Mouse (Mus musculus) cerebellum, postnatal 4 days (tissue): ENCODE measurements at regions not wholly inside any gene's neighbourhood (a gene's known extent, or its start where the extent isn't known, plus 50 kb on each side); places are given as distances from the start of the nearest gene placed in this dataset.

Experiments
- DNase-seq, 2 experiments: peaks; one replicate each; pipeline ENCODE4 v3.0.0; 2022; ENCODE audit warnings: low spot score in 2 of 2, mixed read lengths in 1 of 2

DNA sequence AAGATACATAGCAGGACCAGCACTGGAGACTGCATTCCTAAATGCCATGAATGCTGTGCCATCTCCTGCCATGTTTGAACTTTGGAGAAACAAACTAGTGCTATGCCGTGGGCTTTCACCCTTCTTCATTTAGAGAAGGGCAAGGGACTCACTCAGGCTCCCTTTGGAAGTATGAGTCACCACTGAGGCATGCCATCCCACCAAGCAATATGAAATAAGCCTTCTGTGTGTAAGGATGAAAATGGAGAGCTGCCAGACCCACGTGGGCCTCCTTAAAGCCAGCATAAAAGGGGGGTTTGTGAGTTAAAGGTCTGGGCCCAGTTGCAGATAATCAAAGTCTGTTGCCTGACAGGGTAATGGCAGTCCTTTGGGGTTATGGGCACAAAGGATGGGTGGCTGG, 159.0 kb downstream of the H2al1j start:
- DNase-seq = no peak

DNA sequence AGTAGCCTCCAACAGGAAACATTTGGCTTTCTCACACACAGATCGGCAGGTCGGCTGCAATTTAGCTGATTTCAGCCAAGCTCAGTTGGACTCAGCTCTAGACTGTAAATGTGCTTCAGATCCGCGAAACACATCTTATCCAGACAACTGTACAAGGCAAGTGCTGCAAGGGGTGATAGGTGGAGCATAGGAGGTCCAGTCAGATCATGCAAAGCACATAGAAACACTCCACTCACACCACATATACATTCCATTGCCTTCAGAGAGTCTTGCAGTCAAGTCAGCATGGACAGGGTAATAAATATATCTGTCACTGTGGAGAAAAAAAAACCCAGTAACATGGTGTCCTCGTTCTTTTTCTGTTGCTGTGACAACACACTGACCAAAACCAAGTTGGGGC, 160.3 kb downstream of the H2al1j start:
- DNase-seq = no peak

DNA sequence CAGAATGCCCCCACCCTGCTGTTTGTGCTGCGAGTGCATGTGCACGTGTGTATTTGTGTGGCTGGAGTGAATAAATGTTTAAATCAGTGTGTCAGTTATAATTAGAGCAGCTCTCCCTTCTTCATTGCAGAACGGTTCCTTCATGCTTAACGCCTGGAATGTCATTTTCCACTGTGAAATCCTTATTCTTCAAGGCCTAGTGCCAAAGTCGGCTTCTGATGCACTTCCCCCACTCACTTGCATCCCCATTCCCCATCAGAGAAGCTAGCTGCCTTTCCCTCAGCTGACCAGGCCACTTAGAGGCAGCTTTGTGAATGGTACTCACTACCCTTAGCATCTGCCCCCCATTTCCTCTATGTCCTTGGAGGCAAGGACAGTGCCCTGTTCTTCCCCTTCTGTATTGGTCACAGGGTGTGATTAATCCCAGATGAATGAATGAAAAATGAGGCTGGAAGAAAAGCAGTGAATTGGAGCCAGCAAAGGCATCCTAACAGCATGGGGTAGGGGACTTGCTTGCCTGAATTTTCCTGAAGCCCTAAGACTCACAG, 162.6 kb downstream of the H2al1j start:
- DNase-seq = no peak

DNA sequence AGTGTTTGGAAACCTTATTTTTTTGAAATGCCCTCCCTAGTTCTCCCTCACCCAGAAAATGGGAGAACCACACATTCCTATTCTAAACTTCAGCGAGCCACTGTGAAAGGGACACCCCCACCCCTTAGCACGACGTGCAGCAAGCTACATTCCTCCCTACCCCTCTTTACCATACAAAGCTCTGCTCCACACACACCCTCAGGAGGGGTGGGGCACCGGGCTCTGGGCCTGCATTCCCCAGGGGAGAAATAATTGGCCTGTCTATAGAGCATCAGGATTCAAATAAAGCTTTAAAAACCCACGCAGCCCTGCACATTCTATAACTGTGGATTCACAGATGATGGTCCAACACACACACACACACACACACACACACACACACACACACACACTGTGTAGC, 163.6 kb downstream of the H2al1j start:
- no peak for DNase-seq

DNA sequence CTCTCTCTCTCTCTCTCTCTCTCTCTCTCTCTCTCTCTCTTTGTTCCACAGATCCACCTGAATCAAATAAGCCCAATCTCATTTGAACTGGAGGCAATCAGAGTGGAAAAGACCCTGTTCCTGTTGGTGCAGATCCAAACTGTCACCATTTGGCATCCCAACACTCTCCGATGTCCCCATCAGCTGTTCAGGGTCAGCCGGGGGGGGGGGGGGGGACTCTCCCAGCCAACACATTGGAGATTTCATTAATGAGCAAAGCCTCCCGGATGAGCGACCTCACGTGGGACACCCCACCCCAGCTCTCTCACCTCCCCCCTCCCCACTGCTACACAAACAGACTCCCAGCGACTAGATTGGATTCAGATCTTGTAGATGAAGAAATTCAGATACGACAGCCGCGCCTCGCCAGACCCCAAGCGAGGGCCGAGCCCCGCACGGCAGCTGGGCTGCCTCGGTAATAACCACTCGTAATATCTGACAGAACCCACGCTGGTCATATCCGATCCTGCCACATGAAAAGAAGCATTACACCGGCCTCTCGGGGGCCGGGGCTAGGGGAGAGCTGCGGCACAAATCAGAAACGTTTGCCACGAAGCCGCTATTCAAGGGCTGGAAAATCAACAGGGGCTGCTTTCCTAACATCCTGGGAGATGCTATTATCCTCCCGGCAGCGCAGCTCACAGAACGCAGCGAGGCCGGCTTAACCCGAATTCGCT, 164.2 kb downstream of the H2al1j start:
- no peak for DNase-seq

DNA sequence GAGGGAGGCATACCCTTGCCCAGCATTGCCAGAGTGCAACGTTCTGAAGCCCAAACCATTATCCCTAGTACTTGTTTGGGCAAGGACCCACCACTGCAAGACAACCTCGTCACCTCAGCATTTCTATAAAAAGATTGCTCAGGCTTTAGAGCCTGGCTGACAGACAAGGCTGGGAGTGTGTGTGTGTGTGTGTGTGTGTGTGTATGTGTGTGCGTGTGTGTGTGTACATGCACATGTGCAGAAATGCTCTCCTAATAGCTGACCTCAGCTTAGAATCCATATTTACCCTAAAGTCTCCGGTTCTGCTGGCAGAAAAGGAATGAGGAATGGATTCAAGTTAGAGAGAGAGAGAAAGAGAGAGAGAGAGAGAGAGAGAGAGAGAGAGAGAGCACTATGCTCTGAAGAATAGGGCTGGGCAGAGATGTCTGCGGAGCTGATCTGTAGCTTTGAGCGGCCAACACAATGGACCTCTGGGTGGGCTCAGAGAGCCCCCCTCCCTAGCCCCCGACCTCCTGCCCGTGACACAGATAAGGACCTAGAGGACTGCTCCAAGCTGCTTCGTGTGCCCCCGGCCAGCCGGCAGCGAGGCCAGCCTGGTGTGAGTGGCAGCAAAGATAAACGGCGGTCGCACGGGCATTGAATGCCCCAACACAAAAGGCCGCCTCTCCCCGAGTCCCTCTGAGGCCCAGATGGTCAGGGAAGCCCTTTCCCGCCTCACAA, 166.1 kb downstream of the H2al1j start:
- DNase-seq = no peak

DNA sequence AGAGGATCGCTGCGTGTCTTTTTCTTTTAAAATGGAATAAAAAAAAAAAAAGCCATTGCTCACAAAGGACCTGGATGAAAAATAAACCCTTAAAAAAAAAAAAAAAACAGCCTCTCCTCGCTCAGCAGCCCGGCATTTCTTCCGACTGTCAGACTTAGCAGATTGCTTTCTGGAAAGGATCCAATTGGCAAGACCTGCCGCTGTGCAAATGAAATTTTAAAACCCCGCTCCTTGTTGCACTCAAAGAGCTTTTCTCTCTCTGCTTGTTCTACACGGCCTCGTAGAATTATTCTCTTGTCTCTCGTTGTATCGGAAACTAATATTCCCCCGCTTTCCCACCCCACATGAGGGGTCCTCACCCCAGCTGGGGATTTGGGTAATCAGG, 166.6 kb downstream of the H2al1j start:
- no peak for DNase-seq

DNA sequence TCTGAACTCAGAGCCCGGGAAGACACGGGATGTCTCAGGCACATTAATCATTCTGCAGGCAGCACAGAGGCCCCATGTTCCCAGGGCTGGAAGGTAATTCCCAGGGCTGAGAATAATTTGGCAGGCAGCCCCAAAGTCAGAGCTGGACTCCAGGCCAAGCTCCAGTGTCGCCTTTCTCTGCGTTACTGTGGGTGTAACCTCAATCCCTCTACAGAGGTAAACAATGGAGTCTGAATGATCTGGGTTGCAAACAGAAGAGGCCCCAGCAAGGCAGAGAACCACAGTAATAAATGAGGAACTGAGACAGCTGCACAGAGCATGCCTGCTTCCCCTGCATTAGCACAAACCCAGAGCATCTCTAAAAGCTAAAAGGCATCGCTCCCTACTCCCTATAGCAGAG, 184.8 kb downstream of the H2al1j start:
- no peak for DNase-seq

DNA sequence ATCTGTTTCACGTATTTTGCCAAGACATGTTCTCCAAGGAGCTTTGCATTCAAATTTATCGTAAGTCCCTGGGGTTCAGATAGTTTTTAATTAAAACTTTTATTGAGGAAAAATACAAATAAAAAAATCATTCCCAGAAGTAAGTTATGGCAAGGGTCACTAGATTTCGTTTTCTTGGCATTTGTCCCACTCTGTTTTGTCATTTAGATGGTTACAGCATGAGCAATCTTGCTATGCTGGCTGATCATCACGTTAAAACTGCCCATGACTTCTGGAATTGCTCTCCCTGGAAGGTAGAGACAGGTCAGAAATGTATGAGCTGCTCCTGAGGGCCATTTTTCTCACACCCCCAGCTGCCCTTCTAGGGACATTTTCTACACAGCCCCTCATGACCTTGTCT, 185.3 kb downstream of the H2al1j start:
- DNase-seq = no peak

DNA sequence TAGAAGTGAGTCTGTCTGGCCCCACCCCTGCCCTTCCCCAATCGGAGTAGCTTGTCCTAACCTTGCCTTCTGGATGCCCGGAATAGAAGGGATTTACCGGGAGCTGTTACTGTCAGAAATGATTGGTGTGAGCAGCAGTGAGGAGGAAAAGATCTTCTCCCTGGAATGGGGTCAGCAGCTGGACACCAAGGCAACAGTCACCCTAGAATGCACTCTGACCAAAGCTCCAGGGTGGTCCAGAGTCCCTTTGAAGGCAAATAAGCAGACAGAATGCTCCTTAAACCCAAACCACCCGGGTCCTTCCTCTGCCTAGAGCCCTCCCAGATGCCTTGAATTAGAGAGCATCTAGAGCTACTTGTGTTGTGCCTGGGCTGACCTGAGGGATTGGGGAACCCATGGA, 196.2 kb downstream of the H2al1j start:
- no peak for DNase-seq

DNA sequence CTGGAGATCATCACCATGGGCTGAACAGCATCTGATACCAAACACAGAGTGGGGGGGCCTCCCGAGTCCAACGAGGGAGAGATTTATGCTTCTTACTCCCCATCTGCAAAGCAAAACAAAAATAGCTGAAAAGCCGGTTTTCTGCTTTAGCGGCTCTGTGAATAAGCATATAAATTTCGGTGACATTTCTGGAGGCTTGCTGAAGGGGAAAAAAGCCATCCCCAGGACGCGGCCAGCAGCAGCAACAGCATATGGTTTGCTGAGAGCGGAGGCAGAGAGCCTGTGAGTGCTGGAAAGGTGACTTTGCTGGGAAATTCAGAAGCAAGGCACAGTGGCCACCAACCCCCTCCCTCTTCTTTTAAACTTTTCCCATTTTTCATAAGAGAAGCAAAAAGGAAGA, 197.7 kb downstream of the H2al1j start:
- DNase-seq = no peak

DNA sequence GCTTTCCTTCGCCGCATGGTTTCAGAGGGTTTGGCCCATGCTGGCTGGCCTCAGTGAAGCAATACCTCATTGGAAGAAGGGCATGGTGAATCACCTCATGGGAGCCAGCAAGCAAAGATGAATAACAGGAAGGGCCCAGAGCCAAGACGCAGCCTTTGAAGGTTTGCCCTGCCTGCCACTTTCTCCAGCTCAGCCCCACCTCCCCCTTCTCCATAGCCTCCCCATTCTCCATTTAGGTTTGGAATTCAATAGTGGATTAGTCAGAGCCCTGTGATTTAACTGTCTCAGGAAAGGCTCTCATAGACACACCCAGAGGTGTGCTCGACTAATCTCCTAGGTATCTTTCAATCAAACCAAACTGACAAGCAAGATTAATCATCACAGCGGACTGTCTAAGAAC, 201.0 kb downstream of the H2al1j start:
- DNase-seq = no peak

DNA sequence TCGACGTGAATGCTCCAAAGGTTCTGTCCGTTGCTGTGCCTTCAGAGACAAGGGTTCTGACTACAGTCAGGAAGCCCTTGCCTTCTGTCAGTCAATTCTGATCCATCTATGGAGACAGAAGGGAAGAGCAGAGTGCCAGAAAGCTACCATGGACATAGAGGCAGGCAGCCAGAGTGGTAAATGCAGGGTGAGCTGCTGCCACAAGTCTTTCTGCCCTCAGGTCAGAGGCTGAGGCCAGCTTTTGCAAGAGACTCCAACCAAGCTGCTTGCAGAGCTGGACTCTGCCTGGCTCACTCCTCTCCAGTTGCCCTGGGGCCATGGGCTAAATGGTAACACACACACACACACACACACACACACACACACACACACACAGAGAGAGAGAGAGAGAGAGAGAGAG, 201.6 kb downstream of the H2al1j start:
- DNase-seq = no peak

DNA sequence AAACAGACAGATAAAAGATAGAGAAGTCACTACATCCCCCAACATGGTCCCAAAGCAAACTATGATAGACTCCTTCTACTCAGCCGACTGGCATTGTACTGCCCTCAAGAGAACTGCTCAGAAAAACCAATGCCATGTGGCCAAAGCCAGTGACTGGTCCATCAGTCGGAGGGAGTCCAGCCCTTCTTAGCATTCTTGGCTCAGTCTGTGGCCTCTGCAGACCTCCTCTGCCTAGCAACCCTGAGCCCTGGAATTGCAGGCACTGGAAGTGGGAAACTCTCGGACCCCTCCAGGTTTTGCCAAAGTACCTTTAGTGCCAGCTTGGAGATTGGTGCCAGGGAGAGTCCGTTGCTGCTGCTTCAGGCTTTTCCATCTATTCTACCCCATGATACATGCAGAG, 205.2 kb downstream of the H2al1j start:
- DNase-seq = no peak

DNA sequence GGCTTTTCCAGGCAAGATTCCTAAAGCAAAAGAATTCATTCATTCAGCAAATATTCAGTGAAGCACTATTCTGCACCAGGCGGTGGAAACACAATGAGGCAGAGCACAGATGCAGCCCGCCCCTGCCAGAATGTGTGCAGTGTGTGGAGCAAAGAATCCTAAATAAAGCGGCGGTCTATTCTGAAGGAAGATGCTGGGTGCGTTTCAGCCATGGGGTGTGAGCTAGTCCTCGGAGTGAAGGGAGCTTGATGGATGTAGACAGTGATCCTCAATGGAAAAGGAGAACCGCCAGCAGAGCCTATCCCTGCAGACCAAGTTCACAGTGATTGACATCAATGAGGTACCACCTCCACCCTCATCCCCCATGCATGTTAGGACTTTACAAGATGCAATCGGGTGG, 206.2 kb downstream of the H2al1j start:
- DNase-seq = no peak

DNA sequence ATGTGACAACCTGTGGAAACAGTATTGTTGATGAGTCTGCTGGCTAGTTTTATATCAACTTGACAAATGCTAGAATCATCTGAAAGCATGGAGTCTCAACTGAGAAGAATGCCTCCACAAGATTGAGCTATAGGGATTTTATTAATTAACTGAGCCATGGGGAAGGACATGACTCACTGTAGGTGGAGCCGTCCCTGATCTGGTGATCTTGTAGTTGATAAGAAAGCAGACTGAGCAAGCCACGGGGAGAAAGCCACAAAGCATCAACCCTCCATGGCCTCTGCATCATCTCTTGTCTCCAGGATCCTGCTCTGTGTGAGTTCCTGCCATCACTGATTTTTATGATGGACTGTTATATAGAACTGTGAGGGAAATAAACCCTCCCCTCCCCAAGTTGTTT, 213.4 kb downstream of the H2al1j start:
- no peak for DNase-seq

DNA sequence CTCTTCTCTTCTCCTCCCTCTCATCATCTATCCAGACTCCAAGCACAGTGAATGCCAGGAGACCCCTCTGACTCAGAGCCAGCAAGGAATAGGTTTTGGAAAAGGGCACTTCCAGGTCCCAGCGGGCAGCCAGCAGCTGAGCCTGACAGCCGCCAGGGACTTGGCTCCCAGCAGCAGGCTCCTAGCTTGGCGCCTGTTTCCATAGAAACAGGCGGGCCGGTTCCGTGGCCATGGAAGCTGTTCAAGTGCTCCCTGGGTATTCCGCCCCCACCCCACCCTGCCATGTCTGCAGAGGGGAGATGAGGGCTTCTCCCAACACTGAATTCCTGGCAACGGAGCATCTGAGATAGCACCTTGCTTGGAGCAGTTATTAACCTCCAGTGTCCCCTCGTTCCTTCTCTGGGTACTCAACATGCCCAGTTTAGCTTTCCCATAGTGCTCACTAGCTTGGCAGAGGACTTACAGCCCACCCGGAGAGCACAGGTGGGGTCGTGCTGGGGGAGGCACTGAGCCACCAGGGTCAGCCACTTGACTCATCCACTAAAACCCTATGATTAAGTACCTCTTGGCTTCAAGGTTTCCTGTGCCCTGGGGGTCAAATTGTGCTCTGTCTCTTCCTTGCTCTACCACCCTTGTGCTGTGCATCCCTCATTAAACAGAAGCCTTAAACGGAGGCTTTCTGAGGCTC, 222.7 kb downstream of the H2al1j start:
- DNase-seq = peak; percentile 21 to 47

DNA sequence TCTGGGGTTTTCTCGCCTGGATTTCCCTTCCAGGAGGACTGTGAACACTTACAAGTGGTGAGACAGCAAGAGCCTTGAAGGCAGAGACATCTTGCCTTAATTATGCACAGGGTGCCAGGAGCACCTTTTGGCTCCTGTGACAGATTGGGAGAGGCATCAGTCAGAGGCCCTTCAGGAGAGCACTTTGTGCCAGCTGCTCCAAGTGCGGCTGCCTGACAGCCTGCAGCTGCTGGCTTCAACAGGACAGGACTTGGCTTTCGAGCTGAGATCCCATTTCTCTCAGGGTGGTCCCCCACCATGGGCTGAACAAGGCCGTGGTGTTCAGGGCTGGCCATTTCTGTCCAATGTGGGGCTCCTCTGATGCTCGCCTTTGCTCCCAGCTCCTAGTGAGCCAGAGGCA, 224.6 kb downstream of the H2al1j start:
- DNase-seq = no peak

DNA sequence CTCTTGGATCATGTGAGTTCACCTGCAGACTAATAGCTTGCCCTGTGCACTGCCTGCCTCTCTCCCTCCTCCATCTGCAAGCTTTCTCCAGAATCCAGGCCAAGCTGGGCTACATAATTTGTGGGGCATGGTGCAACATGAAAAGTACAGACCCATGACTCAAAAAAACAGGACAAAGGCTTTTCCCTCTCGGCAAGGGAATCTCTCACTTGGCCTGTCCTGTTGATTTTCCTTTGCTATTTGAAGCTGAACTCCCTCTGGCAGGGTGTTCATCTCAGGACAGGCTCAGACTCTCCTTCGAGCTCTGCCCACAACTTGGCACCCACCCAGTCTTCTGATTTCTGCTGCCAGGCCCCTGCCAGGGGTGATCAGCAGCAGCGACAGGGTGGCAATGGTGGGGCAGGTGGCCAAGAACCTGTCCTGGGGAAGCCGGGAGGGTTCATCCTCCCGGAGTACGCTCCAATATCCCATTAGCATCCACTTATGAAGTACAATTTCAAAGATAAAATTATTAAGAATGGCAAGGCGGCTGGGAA, 227.5 kb downstream of the H2al1j start:
- DNase-seq = peak in 1 of 2 experiments; percentile 61

DNA sequence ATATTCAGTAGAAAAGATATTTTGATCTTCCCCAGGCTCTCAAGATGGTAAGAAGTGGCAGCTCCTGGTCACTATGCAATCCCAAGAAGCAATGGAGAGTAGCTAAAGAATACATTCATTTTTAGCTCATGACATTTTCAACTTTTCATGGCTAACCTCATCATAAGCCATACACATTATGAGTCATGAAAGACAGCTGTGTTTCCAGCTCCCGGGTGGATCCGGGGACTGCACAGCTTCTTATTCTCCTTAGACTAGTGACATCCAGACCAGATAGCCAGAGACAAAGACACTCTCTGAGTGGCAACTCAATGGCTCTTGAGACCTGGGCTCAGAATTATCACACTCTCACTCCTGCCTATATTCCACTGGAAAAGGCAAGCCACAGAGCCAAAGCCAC, 230.6 kb downstream of the H2al1j start:
- no peak for DNase-seq

DNA sequence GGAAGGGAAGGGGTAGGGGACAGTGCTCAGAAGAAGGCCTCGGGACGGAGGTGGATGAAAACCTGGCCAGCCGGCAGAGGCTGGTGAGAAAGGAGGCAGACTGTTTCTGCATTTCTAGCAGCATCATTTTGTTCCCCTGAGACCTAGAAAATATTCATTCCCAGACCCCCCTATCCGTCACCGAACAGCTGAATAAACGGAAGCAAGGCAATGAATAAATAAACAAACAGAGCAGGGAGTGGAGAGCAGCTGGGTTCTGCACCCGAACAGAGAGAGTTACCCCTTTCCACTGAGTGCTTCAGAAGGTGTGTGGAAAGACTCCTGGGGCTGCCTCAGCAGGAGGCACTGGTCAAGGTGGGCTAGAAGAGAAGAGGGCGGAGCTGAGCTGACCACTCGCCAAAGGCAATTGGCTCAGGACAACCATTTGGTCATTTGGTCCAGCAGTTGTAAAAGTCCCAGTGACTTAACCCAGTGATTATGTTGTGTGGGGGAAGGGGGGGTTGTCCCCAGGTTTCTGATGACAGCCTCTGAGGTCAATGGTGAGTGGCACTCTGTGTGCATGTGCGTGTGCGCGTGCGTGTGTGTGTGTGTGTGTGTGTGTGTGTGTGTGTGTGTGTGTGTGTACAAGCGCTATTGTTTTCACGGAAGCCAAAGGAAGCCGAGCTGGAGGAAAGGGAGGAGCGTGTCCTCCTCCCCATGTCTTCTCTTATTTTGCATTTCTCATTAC, 233.1 kb downstream of the H2al1j start:
- DNase-seq = no peak

DNA sequence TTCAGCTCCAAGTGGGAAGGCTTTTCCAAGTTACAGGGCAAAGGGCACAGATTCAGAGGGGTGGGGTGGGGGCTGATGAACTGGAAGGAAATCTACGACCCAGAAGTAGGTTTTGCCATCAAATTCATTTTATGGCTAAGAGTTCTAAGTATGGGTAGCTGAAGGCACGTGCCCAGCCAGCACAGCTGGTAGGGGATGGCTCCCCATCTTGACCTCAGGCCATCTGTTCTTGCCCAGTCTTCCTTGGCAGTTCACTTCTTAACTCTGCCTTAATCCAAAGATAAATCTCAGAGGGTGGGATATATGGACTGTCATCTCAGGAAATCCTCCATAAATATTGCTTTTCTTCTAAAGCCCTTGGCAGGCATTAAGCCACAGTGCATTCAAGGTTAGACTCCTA, 238.3 kb downstream of the H2al1j start:
- no peak for DNase-seq
